Mouse (Mus musculus): Measurements from ENCODE around the gene Lrrc51. TPM values are rescaled to one million over a fixed set of nuclear protein-coding genes. Genes with fewer than 3 reads are reported as not detected.
"Not testable (repeated sequence)": the region's sequence is repeated elsewhere in the genome, so short reads cannot be mapped to it uniquely, and the experiment has no call there.

The Lrrc51 gene
- total RNA-seq, 2 experiments from 2014 or later, result 0.75 to 4.4 TPM

- not testable (repeated sequence) for ATAC-seq (replicated peaks; ENCODE audit: low FRiP score, low TSS enrichment, poor library complexity, severe bottlenecking)
These were observed 15.3 kb upstream of the Lrrc51 start for GRCm38 (mm10) chr7:101949008-101949407.

GRCm38 (mm10) chr7:101939758-101940157 lies 6.1 kb upstream of the Lrrc51 start:
- no peak for ATAC-seq (replicated peaks; ENCODE audit: low FRiP score, low TSS enrichment, poor library complexity, severe bottlenecking)

GRCm38 (mm10) chr7:101938348-101938747 lies 4.7 kb upstream of the Lrrc51 start:
- no peak for ATAC-seq (replicated peaks; ENCODE audit: low FRiP score, low TSS enrichment, poor library complexity, severe bottlenecking)

- no peak for ATAC-seq (replicated peaks; ENCODE audit: low FRiP score, low TSS enrichment, poor library complexity, severe bottlenecking)
These were observed 3.9 kb upstream of the Lrrc51 start for GRCm38 (mm10) chr7:101937569-101937968.

- ATAC-seq (replicated peaks; ENCODE audit: low FRiP score, low TSS enrichment, poor library complexity, severe bottlenecking), result no peak
These were observed 3.3 kb upstream of the Lrrc51 start for GRCm38 (mm10) chr7:101936996-101937395.

GRCm38 (mm10) chr7:101935957-101936356 lies 2.3 kb upstream of the Lrrc51 start:
- no peak for ATAC-seq (replicated peaks; ENCODE audit: low FRiP score, low TSS enrichment, poor library complexity, severe bottlenecking)

- ATAC-seq (replicated peaks; ENCODE audit: low FRiP score, low TSS enrichment, poor library complexity, severe bottlenecking), result peak; percentile 41
These were observed 395 bp downstream of the Lrrc51 start for GRCm38 (mm10) chr7:101933300-101933699.

GRCm38 (mm10) chr7:101932551-101932950 lies 1.1 kb downstream of the Lrrc51 start:
- ATAC-seq (replicated peaks; ENCODE audit: low FRiP score, low TSS enrichment, poor library complexity, severe bottlenecking), result no peak

GRCm38 (mm10) chr7:101928093-101928492 lies 5.6 kb downstream of the Lrrc51 start:
- ATAC-seq (replicated peaks; ENCODE audit: low FRiP score, low TSS enrichment, poor library complexity, severe bottlenecking), result no peak

- not testable (repeated sequence) for ATAC-seq (replicated peaks; ENCODE audit: low FRiP score, low TSS enrichment, poor library complexity, severe bottlenecking)
These were observed 7.8 kb downstream of the Lrrc51 start for GRCm38 (mm10) chr7:101925892-101926291.

GRCm38 (mm10) chr7:101918071-101918470 lies 15.6 kb downstream of the Lrrc51 start:
- ATAC-seq (replicated peaks; ENCODE audit: low FRiP score, low TSS enrichment, poor library complexity, severe bottlenecking), result peak; percentile 90

- ATAC-seq (replicated peaks; ENCODE audit: low FRiP score, low TSS enrichment, poor library complexity, severe bottlenecking), result no peak
These were observed 21.7 kb downstream of the Lrrc51 start for GRCm38 (mm10) chr7:101911982-101912381.

GRCm38 (mm10) chr7:101910138-101910537 lies 23.6 kb downstream of the Lrrc51 start:
- ATAC-seq (replicated peaks; ENCODE audit: low FRiP score, low TSS enrichment, poor library complexity, severe bottlenecking), result no peak

- no peak for ATAC-seq (replicated peaks; ENCODE audit: low FRiP score, low TSS enrichment, poor library complexity, severe bottlenecking)
These were observed 25.3 kb downstream of the Lrrc51 start for GRCm38 (mm10) chr7:101908367-101908766.

- ATAC-seq (replicated peaks; ENCODE audit: low FRiP score, low TSS enrichment, poor library complexity, severe bottlenecking), result no peak
These were observed 27.0 kb downstream of the Lrrc51 start for GRCm38 (mm10) chr7:101906696-101907095.

- ATAC-seq (replicated peaks; ENCODE audit: low FRiP score, low TSS enrichment, poor library complexity, severe bottlenecking), result no peak
These were observed 27.4 kb downstream of the Lrrc51 start, which contains the start of gene Tomt for GRCm38 (mm10) chr7:101906287-101906681. Tomt (minus strand) TSS chr7:101906359.

- ATAC-seq (replicated peaks; ENCODE audit: low FRiP score, low TSS enrichment, poor library complexity, severe bottlenecking), result peak; percentile 93
These were observed 28.0 kb downstream of the Lrrc51 start, which contains the start of gene Lamtor1 for GRCm38 (mm10) chr7:101905561-101906286. Lamtor1 (plus strand) TSS chr7:101905904.

GRCm38 (mm10) chr7:101902846-101903245 lies 30.8 kb downstream of the Lrrc51 start:
- ATAC-seq (replicated peaks; ENCODE audit: low FRiP score, low TSS enrichment, poor library complexity, severe bottlenecking), result no peak

- no peak for ATAC-seq (replicated peaks; ENCODE audit: low FRiP score, low TSS enrichment, poor library complexity, severe bottlenecking)
These were observed 31.7 kb downstream of the Lrrc51 start for GRCm38 (mm10) chr7:101901969-101902368.

GRCm38 (mm10) chr7:101900331-101901097 lies 33.2 kb downstream of the Lrrc51 start:
- no peak for ATAC-seq (replicated peaks; ENCODE audit: low FRiP score, low TSS enrichment, poor library complexity, severe bottlenecking)

All from megakaryocyte-erythroid progenitor cell, adult 5-6 weeks (primary cell).